Mouse (Mus musculus) fat pad, adult 2 months (tissue): ENCODE measurements around the gene Gm20838.
"Not testable (repeated sequence)": the region's sequence is repeated elsewhere in the genome, so short reads cannot be mapped to it uniquely, and the experiment has no call there.

ENCODE experiments used
- DNase-seq: peaks from one replicate; pipeline ENCODE4 v3.0.0-alpha.2; 2011; ENCODE audit warnings: low read depth, low spot score; ENCODE audit errors: extremely low read depth

Gene Gm20838

DNA sequence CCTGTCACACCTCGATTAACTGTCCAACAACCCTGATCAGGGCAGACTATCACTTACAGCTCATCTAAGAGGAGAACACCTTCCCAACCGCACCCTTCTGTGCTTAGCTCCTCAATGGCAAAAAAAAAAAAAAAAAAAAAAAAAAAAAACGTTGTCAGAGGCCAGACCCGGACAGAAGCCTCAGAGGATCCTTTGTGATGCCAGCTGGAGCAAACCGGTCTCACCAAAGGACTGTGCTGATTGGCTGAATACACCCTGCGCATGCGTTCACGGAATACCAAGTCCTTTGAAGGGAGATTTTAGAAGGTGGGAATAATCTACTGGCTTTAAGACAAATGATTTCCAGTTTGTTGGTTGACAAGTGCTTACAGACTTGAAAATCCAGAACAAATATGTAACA, at the start of gene Gm20838:
Gm20838 (minus strand) TSS at position 101 of the 400 bp plus-strand sequence.
- DNase-seq = not testable (repeated sequence)
